Mouse (Mus musculus): Measurements from ENCODE around the gene Kctd17.

GRCm38 (mm10) chr15:78380741-78381140 is 47.6 kb upstream of the Kctd17 start:
- TF ChIP-seq POLR2A (IDR thresholded peaks at IDR 0.05; ENCODE audit: borderline replicate concordance, low read depth, low read length) (no peak), CTCF (IDR thresholded peaks at IDR 0.05; ENCODE audit: low read depth, low read length) (no peak)
